Mouse (Mus musculus) gonadal fat pad, adult 2 months (tissue): ENCODE measurements around the gene Osmr. TPM values are rescaled to one million over a fixed set of nuclear protein-coding genes. Genes with fewer than 3 reads are reported as not detected.

Experiments
- DNase-seq: peaks from one replicate; pipeline ENCODE4 v3.0.0-alpha.2; 2012; ENCODE audit warnings: low read depth
- polyA plus RNA-seq: library from polyadenylated mRNA; depleted of rRNA; stranded (reverse); fragments of >200 nt; gene quantifications from 2 replicates; pipeline ENCODE4 v1.2.3, GENCODE M21; 2012; rRNA removed

Osmr gene
- polyA plus RNA-seq = 11.1 and 14.4 TPM in 2 replicates

GRCm38 (mm10) chr15:6874601-6875019 is at the start of gene Osmr:
Gene Osmr, minus strand, starts transcription at chr15:6874969.
- DNase-seq = peak; percentile 80

GRCm38 (mm10) chr15:6919406-6919805 is 44.6 kb upstream of the Osmr start:
- DNase-seq = no peak

- no peak for DNase-seq
Measured at GRCm38 (mm10) chr15:6914163-6914562, 39.4 kb upstream of the Osmr start.

- DNase-seq = peak; percentile 42
Measured at GRCm38 (mm10) chr15:6909669-6910068, 34.9 kb upstream of the Osmr start.

GRCm38 (mm10) chr15:6909084-6909483 is 34.3 kb upstream of the Osmr start:
- DNase-seq = peak; percentile 56

- DNase-seq = no peak
Measured at GRCm38 (mm10) chr15:6908601-6909000, 33.8 kb upstream of the Osmr start.

GRCm38 (mm10) chr15:6906260-6907047 is 31.7 kb upstream of the Osmr start:
- peak; percentile 16 for DNase-seq

- DNase-seq = peak; percentile 85
Measured at GRCm38 (mm10) chr15:6905726-6906125, 31.0 kb upstream of the Osmr start.

- no peak for DNase-seq
Measured at GRCm38 (mm10) chr15:6903286-6903975, 28.7 kb upstream of the Osmr start.

GRCm38 (mm10) chr15:6901982-6902639 is 27.3 kb upstream of the Osmr start:
- no peak for DNase-seq

GRCm38 (mm10) chr15:6901236-6901635 is 26.5 kb upstream of the Osmr start:
- DNase-seq = no peak

GRCm38 (mm10) chr15:6884260-6884659 is 9.5 kb upstream of the Osmr start:
- DNase-seq = no peak

GRCm38 (mm10) chr15:6883816-6884215 is 9.0 kb upstream of the Osmr start:
- no peak for DNase-seq

- no peak for DNase-seq
Measured at GRCm38 (mm10) chr15:6883091-6883490, 8.3 kb upstream of the Osmr start.

- no peak for DNase-seq
Measured at GRCm38 (mm10) chr15:6882180-6882579, 7.4 kb upstream of the Osmr start.

GRCm38 (mm10) chr15:6881211-6881610 is 6.4 kb upstream of the Osmr start:
- DNase-seq = no peak

GRCm38 (mm10) chr15:6873807-6874600 is 765 bp downstream of the Osmr start:
- no peak for DNase-seq

GRCm38 (mm10) chr15:6873154-6873806 is 1.5 kb downstream of the Osmr start:
- DNase-seq = no peak

GRCm38 (mm10) chr15:6871621-6872359 is 3.0 kb downstream of the Osmr start:
- DNase-seq = no peak

GRCm38 (mm10) chr15:6866888-6867287 is 7.9 kb downstream of the Osmr start:
- DNase-seq = no peak

GRCm38 (mm10) chr15:6862125-6862524 is 12.6 kb downstream of the Osmr start:
- no peak for DNase-seq
